Mouse (Mus musculus): ENCODE results near the gene Smchd1. TPM values are rescaled to one million over a fixed set of nuclear protein-coding genes. Genes with fewer than 3 reads are reported as not detected.

The Smchd1 gene
- polyA plus RNA-seq, 1 experiment: 113 TPM

DNA sequence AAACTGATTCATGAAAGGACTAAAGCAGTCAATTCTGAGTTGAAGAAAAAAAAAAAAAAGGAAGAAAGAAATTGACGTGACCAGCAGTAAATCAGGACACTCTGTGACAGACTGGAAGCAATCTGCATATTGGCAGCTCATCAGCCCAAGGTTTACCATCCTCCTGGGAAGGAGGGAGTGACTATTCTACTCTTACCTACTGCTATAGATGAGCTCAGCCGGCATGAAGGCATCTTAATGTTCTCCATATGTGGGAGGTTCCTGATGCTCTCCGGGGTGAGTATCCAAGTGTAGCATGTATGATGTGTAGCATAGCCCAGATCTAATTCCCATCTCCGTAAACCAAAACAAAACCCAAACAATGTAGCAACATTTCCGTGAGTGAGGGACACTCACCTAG is 173.7 kb downstream of the Smchd1 start:
- Histone ChIP-seq H3K9ac (ENCODE audit: low read depth, poor library complexity, severe bottlenecking) (no peak overlapping the region), H3K27me3 (ENCODE audit: control insufficient read depth, insufficient read depth, low read length, poor library complexity, severe bottlenecking) (no peaks in the 10 kb centered on the region), H3K4me1 (ENCODE audit: control insufficient read depth, insufficient read depth, low read length) (no peaks in the 10 kb centered on the region), H3K27ac (ENCODE audit: insufficient read depth, low read length) (no peak overlapping the region), H3K36me3 (ENCODE audit: control insufficient read depth, insufficient read depth, low read length, poor library complexity, severe bottlenecking) (no peaks in the 10 kb centered on the region), H3K4me3 (ENCODE audit: low read depth, low read length) (no peak overlapping the region), H3K9me3 (replicated peaks; ENCODE audit: control insufficient read depth, insufficient read depth, low read length, poor library complexity, severe bottlenecking) (no peaks in the 10 kb centered on the region)
- TF ChIP-seq EP300 (IDR thresholded peaks at IDR 0.05; ENCODE audit: insufficient read depth, low read depth, low read length): no peak
- TF ChIP-seq POLR2A (IDR thresholded peaks at IDR 0.05; ENCODE audit: insufficient read depth, low read length): no peak
- no peak for TF ChIP-seq CTCF (IDR thresholded peaks at IDR 0.05; ENCODE audit: low read depth, low read length)

DNA sequence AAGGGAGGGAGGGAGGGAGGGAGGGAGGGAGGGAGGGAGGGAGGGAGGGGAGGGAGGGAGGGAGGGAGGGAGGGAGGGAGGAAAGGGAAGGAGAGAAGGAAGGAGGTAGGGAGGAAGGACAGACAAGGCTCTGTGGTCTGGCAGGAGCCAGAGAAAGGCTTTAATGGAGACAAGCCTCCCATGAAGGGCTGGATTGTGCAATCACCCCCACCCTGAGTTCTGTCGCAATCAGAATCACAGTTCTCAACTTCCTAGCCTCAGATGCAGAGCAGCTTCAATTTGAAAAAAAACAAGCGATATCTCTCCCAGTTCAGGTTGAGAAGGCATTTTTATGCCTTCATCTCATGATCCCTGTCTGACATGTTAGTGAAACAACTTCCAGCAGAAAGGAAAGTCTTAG is 174.8 kb downstream of the Smchd1 start:
- Histone ChIP-seq H3K4me1 (ENCODE audit: control insufficient read depth, insufficient read depth, low read length) (no peaks in the 10 kb centered on the region), H3K9me3 (replicated peaks; ENCODE audit: control insufficient read depth, insufficient read depth, low read length, poor library complexity, severe bottlenecking) (no peaks in the 10 kb centered on the region), H3K4me3 (ENCODE audit: low read depth, low read length) (no peak overlapping the region), H3K27ac (ENCODE audit: insufficient read depth, low read length) (no peak overlapping the region), H3K36me3 (ENCODE audit: control insufficient read depth, insufficient read depth, low read length, poor library complexity, severe bottlenecking) (no peaks in the 10 kb centered on the region), H3K27me3 (ENCODE audit: control insufficient read depth, insufficient read depth, low read length, poor library complexity, severe bottlenecking) (no peaks in the 10 kb centered on the region), H3K9ac (ENCODE audit: low read depth, poor library complexity, severe bottlenecking) (no peak overlapping the region)
- TF ChIP-seq POLR2A (IDR thresholded peaks at IDR 0.05; ENCODE audit: insufficient read depth, low read length) (no peak), EP300 (IDR thresholded peaks at IDR 0.05; ENCODE audit: insufficient read depth, low read depth, low read length) (no peak), CTCF (IDR thresholded peaks at IDR 0.05; ENCODE audit: low read depth, low read length) (no peak)

DNA sequence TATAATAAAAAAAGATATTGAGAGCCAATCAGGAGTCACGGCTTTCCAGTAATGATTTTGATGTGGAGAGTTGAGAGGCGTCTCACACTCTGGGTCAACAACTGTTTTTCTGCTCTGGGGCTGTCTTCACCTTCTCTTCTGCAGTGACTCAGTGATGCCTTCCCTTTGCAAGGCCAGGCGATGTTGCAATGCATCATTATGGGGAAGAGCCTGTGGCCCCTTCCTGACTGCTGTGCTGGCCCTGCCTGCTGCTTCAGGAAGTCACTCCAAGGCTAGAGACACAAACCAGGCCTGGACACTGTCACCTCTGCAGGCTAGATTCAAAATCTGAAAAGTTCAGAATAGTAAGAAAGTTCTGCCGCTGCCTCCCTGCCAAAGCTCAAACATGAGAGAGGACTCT is 175.3 kb downstream of the Smchd1 start:
- Histone ChIP-seq H3K27ac (ENCODE audit: insufficient read depth, low read length) (no peak overlapping the region), H3K4me3 (ENCODE audit: low read depth, low read length) (no peak overlapping the region), H3K4me1 (ENCODE audit: control insufficient read depth, insufficient read depth, low read length) (no peaks in the 10 kb centered on the region), H3K27me3 (ENCODE audit: control insufficient read depth, insufficient read depth, low read length, poor library complexity, severe bottlenecking) (no peaks in the 10 kb centered on the region), H3K9ac (ENCODE audit: low read depth, poor library complexity, severe bottlenecking) (no peak overlapping the region), H3K9me3 (replicated peaks; ENCODE audit: control insufficient read depth, insufficient read depth, low read length, poor library complexity, severe bottlenecking) (no peaks in the 10 kb centered on the region), H3K36me3 (ENCODE audit: control insufficient read depth, insufficient read depth, low read length, poor library complexity, severe bottlenecking) (no peaks in the 10 kb centered on the region)
- TF ChIP-seq CTCF (IDR thresholded peaks at IDR 0.05; ENCODE audit: low read depth, low read length): no peak
- TF ChIP-seq EP300 (IDR thresholded peaks at IDR 0.05; ENCODE audit: insufficient read depth, low read depth, low read length): no peak
- no peak for TF ChIP-seq POLR2A (IDR thresholded peaks at IDR 0.05; ENCODE audit: insufficient read depth, low read length)

DNA sequence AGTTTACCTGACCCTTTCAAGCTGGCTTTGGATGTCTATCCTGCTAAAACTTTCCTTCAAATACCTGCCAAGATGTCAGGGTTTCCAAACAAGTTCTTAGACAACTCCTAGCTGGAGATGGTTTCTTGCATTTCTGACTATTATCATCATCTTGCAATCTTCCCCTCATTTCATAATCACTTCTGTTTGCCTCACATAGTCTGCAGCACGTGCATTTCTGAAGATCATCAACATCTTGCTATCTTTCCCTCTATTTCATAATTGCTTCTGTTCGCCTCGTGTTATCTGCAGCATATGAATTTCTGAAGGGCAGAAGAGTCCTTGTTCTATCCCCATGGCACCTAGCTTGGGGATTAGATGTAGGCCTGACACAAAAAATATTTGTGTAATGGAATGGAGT is 180.6 kb downstream of the Smchd1 start:
- H3K27me3 ChIP-seq (ENCODE audit: control insufficient read depth, insufficient read depth, low read length, poor library complexity, severe bottlenecking): no peaks in the 10 kb centered on the region
- H3K36me3 ChIP-seq (ENCODE audit: control insufficient read depth, insufficient read depth, low read length, poor library complexity, severe bottlenecking): no peaks in the 10 kb centered on the region
- TF ChIP-seq POLR2A (IDR thresholded peaks at IDR 0.05; ENCODE audit: insufficient read depth, low read length): no peak
- TF ChIP-seq CTCF (IDR thresholded peaks at IDR 0.05; ENCODE audit: low read depth, low read length): no peak
- no peak for TF ChIP-seq EP300 (IDR thresholded peaks at IDR 0.05; ENCODE audit: insufficient read depth, low read depth, low read length)
- no peak overlapping the region for H3K4me3 ChIP-seq (ENCODE audit: low read depth, low read length)
- no peaks in the 10 kb centered on the region for H3K9me3 ChIP-seq (replicated peaks; ENCODE audit: control insufficient read depth, insufficient read depth, low read length, poor library complexity, severe bottlenecking)
- no peak overlapping the region for H3K27ac ChIP-seq (ENCODE audit: insufficient read depth, low read length)
- no peak overlapping the region for H3K9ac ChIP-seq (ENCODE audit: low read depth, poor library complexity, severe bottlenecking)
- no peaks in the 10 kb centered on the region for H3K4me1 ChIP-seq (ENCODE audit: control insufficient read depth, insufficient read depth, low read length)

Other genes with a start within 250 kb of the Smchd1 start
- gene Emilin2, start 163.4 kb downstream of the Smchd1 start, polyA plus RNA-seq (2011; ENCODE audit: insufficient read depth, insufficient read length, low read depth, missing spikeins): 1.2 and 2.6 TPM in 2 replicates
- gene Gm4707, start 15.4 kb downstream of the Smchd1 start, polyA plus RNA-seq (2011; ENCODE audit: insufficient read depth, insufficient read length, low read depth, missing spikeins): 5.2 and 5.7 TPM in 2 replicates
- gene Ndc80, start 51.5 kb upstream of the Smchd1 start, polyA plus RNA-seq (2011; ENCODE audit: insufficient read depth, insufficient read length, low read depth, missing spikeins): 57.2 and 58.6 TPM in 2 replicates
- gene Spdya, start 76.7 kb upstream of the Smchd1 start, polyA plus RNA-seq (2011; ENCODE audit: insufficient read depth, insufficient read length, low read depth, missing spikeins): not detected in 2 replicates
- gene Wdr43, start 140.6 kb upstream of the Smchd1 start, polyA plus RNA-seq (2011; ENCODE audit: insufficient read depth, insufficient read length, low read depth, missing spikeins): 217 and 240 TPM in 2 replicates
- not detected in 2 replicates for gene Togaram2, start 197.9 kb upstream of the Smchd1 start, polyA plus RNA-seq (2011; ENCODE audit: insufficient read depth, insufficient read length, low read depth, missing spikeins)